ENCODE assay signal across 8 mouse cellular contexts in genomic region chr17:24548921-24549617, GRCm38 (mm10). TPM values are rescaled to one million over a fixed set of nuclear protein-coding genes. Genes with fewer than 3 reads are reported as not detected.
A peak's percentile ranks its signal among the peaks of the same experiment; 100 is the strongest.
DNase-seq lines count a peak whose midpoint lies in the region; ATAC-seq and TF ChIP-seq lines count a peak whose summit lies in the region.

No protein-coding gene starts in this region.

- H3K9ac ChIP-seq in hindbrain, embryonic 13.5 days: peak overlapping the region; percentile 53; the same call in 1 of the 2 replicates
- peak overlapping the region; percentile 63 for H3K9ac ChIP-seq in limb, embryonic 13.5 days
- peak overlapping the region; percentile 34; the same call in 1 of the 2 replicates for H3K9ac ChIP-seq in midbrain, embryonic 12.5 days (replicated peaks)
- H3K9ac ChIP-seq in stomach, embryonic 16.5 days (ENCODE audit: low read length): peak overlapping the region; percentile 60

- peaks cover 10% of the 10 kb centered on the region for H3K27me3 ChIP-seq in erythroblast, embryonic 14.5 days (ENCODE audit: control insufficient read depth)
- peaks cover 29% of the 10 kb centered on the region for H3K27me3 ChIP-seq in hindbrain, embryonic 13.5 days
- H3K27me3 ChIP-seq in limb, embryonic 13.5 days: peaks cover 6% of the 10 kb centered on the region; the same call in 1 of the 2 replicates
- H3K27me3 ChIP-seq in midbrain, embryonic 12.5 days: peaks cover 30% of the 10 kb centered on the region
- no peaks in the 10 kb centered on the region for H3K27me3 ChIP-seq in stomach, embryonic 16.5 days (ENCODE audit: control insufficient read depth, insufficient read depth, low read length)

- intact Hi-C loops in gastrocnemius, adult 2 months (cut with DNase I): no loop called here
- intact Hi-C loops in gastrocnemius, postnatal 36 days (cut with DNase I): no loop called here

- H3K4me2 ChIP-seq in hindbrain, embryonic 13.5 days: peak overlapping the region; percentile 93
- H3K4me2 ChIP-seq in limb, embryonic 13.5 days (replicated peaks): peak overlapping the region; percentile 80
- peak overlapping the region; percentile 70 for H3K4me2 ChIP-seq in midbrain, embryonic 12.5 days (replicated peaks)
- H3K4me2 ChIP-seq in stomach, embryonic 16.5 days (ENCODE audit: low read depth, low read length): peak overlapping the region; percentile 75

- H3K4me3 ChIP-seq in gastrocnemius, adult 2 months: peak overlapping the region; percentile 78
- peak overlapping the region; percentile 85 for H3K4me3 ChIP-seq in erythroblast, embryonic 14.5 days (replicated peaks)
- H3K4me3 ChIP-seq in hindbrain, embryonic 13.5 days: peak overlapping the region; percentile 91
- H3K4me3 ChIP-seq in limb, embryonic 13.5 days: peak overlapping the region; percentile 95
- H3K4me3 ChIP-seq in midbrain, embryonic 12.5 days: peak overlapping the region; percentile 76
- H3K4me3 ChIP-seq in stomach, embryonic 16.5 days (replicated peaks; ENCODE audit: low read length): peak overlapping the region; percentile 84

- peak; percentile 8; the same call in 1 of the 2 replicates for ATAC-seq in hindbrain, embryonic 13.5 days (ENCODE audit: low FRiP score)
- ATAC-seq in limb, embryonic 13.5 days (ENCODE audit: low FRiP score, low read depth): no peak
- peak; percentile 12; the same call in 1 of the 2 replicates for ATAC-seq in midbrain, embryonic 12.5 days (ENCODE audit: low FRiP score, low read depth)
- ATAC-seq in stomach, embryonic 16.5 days (ENCODE audit: insufficient read depth, low FRiP score): no peak

- WGBS in hindbrain, embryonic 13.5 days: 5% methylated on average over 23 of the region's 23 CpGs
- 4% methylated on average over 23 of the region's 23 CpGs for WGBS in limb, embryonic 13.5 days
- 4% methylated on average over 23 of the region's 23 CpGs for WGBS in midbrain, embryonic 12.5 days
- WGBS in stomach, embryonic 16.5 days: 2% methylated on average over 23 of the region's 23 CpGs

- peak; percentile 66 for DNase-seq in gastrocnemius, adult 2 months
- DNase-seq in gastrocnemius, postnatal 36 days: no peak
- peak; percentile 69 for DNase-seq in adrenal gland, postnatal 25 days

- peaks cover 40% of the 10 kb centered on the region for H3K4me1 ChIP-seq in erythroblast, embryonic 14.5 days (ENCODE audit: control insufficient read depth)
- peaks cover 42% of the 10 kb centered on the region for H3K4me1 ChIP-seq in hindbrain, embryonic 13.5 days (replicated peaks)
- H3K4me1 ChIP-seq in limb, embryonic 13.5 days: peaks cover 29% of the 10 kb centered on the region
- H3K4me1 ChIP-seq in midbrain, embryonic 12.5 days: peaks cover 32% of the 10 kb centered on the region
- H3K4me1 ChIP-seq in stomach, embryonic 16.5 days (ENCODE audit: control insufficient read depth, insufficient read depth, low read length): peaks cover 29% of the 10 kb centered on the region

- H3K36me3 ChIP-seq in erythroblast, embryonic 14.5 days (ENCODE audit: control insufficient read depth): no peaks in the 10 kb centered on the region
- H3K36me3 ChIP-seq in hindbrain, embryonic 13.5 days: no peaks in the 10 kb centered on the region
- H3K36me3 ChIP-seq in limb, embryonic 13.5 days: no peaks in the 10 kb centered on the region
- H3K36me3 ChIP-seq in midbrain, embryonic 12.5 days: no peaks in the 10 kb centered on the region
- H3K36me3 ChIP-seq in stomach, embryonic 16.5 days (ENCODE audit: control insufficient read depth, insufficient read depth, low read length): no peaks in the 10 kb centered on the region

- no peak for TF ChIP-seq CTCF in gastrocnemius, adult 2 months (IDR thresholded peaks at IDR 0.05)

- H3K27ac ChIP-seq in gastrocnemius, adult 2 months: peak overlapping the region; percentile 94
- peak overlapping the region; percentile 72 for H3K27ac ChIP-seq in hindbrain, embryonic 13.5 days
- peak overlapping the region; percentile 77; the same call in 1 of the 2 replicates for H3K27ac ChIP-seq in limb, embryonic 13.5 days
- H3K27ac ChIP-seq in midbrain, embryonic 12.5 days (replicated peaks): peak overlapping the region; percentile 97
- peak overlapping the region; percentile 73 for H3K27ac ChIP-seq in stomach, embryonic 16.5 days (ENCODE audit: low read length)

- no peaks in the 10 kb centered on the region for H3K9me3 ChIP-seq in erythroblast, embryonic 14.5 days (ENCODE audit: control insufficient read depth, low read length)
- no peaks in the 10 kb centered on the region for H3K9me3 ChIP-seq in hindbrain, embryonic 13.5 days
- no peaks in the 10 kb centered on the region for H3K9me3 ChIP-seq in limb, embryonic 13.5 days
- no peaks in the 10 kb centered on the region for H3K9me3 ChIP-seq in midbrain, embryonic 12.5 days
- H3K9me3 ChIP-seq in stomach, embryonic 16.5 days (replicated peaks; ENCODE audit: control insufficient read depth, low read length): no peaks in the 10 kb centered on the region

RNA-seq across cellular contexts. Expression of gene Pkd1, which starts 0.6 kb away (rescaled TPM):
- total RNA-seq in gastrocnemius, adult 2 months (2021): 10 to 100 TPM; 18.3 to 25.0 TPM
- 10 to 100 TPM; 19.8 to 20.3 TPM for total RNA-seq in gastrocnemius, postnatal 36 days (2021)
- 45.2 and 65.8 TPM in 2 replicates for total RNA-seq in adrenal gland, postnatal 25 days (2021)
- polyA plus RNA-seq in erythroblast, embryonic 14.5 days (2012): 0.14 and 0.21 TPM in 2 replicates
- 20.1 and 21.6 TPM in 2 replicates for polyA plus RNA-seq in hindbrain, embryonic 13.5 days (2015; fragmentation: Nextera tagmentation; extraction: Ambion mirVana)
- 22.3 and 36.6 TPM in 2 replicates for polyA plus RNA-seq in limb, embryonic 13.5 days (2015; fragmentation: Nextera tagmentation; extraction: Ambion mirVana)
- 25.1 and 27.1 TPM in 2 replicates for polyA plus RNA-seq in midbrain, embryonic 12.5 days (2016; fragmentation: Nextera tagmentation; extraction: Ambion mirVana)
- 21.7 and 22.2 TPM in 2 replicates for polyA plus RNA-seq in stomach, embryonic 16.5 days (2015; fragmentation: Nextera tagmentation; extraction: Ambion mirVana)

RNA-seq across cellular contexts. Expression of gene Rab26, which starts 15.1 kb away (rescaled TPM):
- not detected for total RNA-seq in gastrocnemius, adult 2 months (2021)
- under 1 TPM in 1 of 2 experiments, not detected in 1; 0.20 TPM for total RNA-seq in gastrocnemius, postnatal 36 days (2021)
- 1.3 and 1.4 TPM in 2 replicates for total RNA-seq in adrenal gland, postnatal 25 days (2021)
- polyA plus RNA-seq in erythroblast, embryonic 14.5 days (2012): 0.09 TPM in 1 of 2 replicates, not detected in the other
- polyA plus RNA-seq in hindbrain, embryonic 13.5 days (2015; fragmentation: Nextera tagmentation; extraction: Ambion mirVana): 2.8 and 3.1 TPM in 2 replicates
- 3.4 TPM in 2 replicates for polyA plus RNA-seq in limb, embryonic 13.5 days (2015; fragmentation: Nextera tagmentation; extraction: Ambion mirVana)
- polyA plus RNA-seq in midbrain, embryonic 12.5 days (2016; fragmentation: Nextera tagmentation; extraction: Ambion mirVana): 1.9 and 2.2 TPM in 2 replicates
- 7.9 and 9.4 TPM in 2 replicates for polyA plus RNA-seq in stomach, embryonic 16.5 days (2015; fragmentation: Nextera tagmentation; extraction: Ambion mirVana)

RNA-seq across cellular contexts. Expression of gene Traf7, which starts 21.3 kb away (rescaled TPM):
- total RNA-seq in gastrocnemius, adult 2 months (2021): 10 to 100 TPM; 27.3 to 35.2 TPM
- total RNA-seq in gastrocnemius, postnatal 36 days (2021): 10 to 100 TPM; 23.7 to 30.2 TPM
- 105 and 133 TPM in 2 replicates for total RNA-seq in adrenal gland, postnatal 25 days (2021)
- polyA plus RNA-seq in erythroblast, embryonic 14.5 days (2012): 11.3 and 12.7 TPM in 2 replicates
- polyA plus RNA-seq in hindbrain, embryonic 13.5 days (2015; fragmentation: Nextera tagmentation; extraction: Ambion mirVana): 86.0 and 89.9 TPM in 2 replicates
- 96.2 and 103 TPM in 2 replicates for polyA plus RNA-seq in limb, embryonic 13.5 days (2015; fragmentation: Nextera tagmentation; extraction: Ambion mirVana)
- polyA plus RNA-seq in midbrain, embryonic 12.5 days (2016; fragmentation: Nextera tagmentation; extraction: Ambion mirVana): 92.4 and 94.9 TPM in 2 replicates
- 80.6 and 104 TPM in 2 replicates for polyA plus RNA-seq in stomach, embryonic 16.5 days (2015; fragmentation: Nextera tagmentation; extraction: Ambion mirVana)

Comparison
In these comparisons a context has a peak if more than half of its experiments do, and no peak if none do; other contexts are left out.
1. DNase-seq: peak in gastrocnemius, adult 2 months (single experiment) and adrenal gland, postnatal 25 days (single experiment); none in gastrocnemius, postnatal 36 days (0 of 2).
2. ATAC-seq: peak in hindbrain, embryonic 13.5 days (single experiment) and midbrain, embryonic 12.5 days (single experiment); none in limb, embryonic 13.5 days (single experiment) and stomach, embryonic 16.5 days (single experiment).
3. RNA of gene Pkd1, which starts 0.6 kb away (polyA plus RNA-seq): 22.3 to 36.6 TPM in limb, embryonic 13.5 days, 25.1 to 27.1 TPM in midbrain, embryonic 12.5 days, 21.7 to 22.2 TPM in stomach, embryonic 16.5 days and 20.1 to 21.6 TPM in hindbrain, embryonic 13.5 days; 0.14 to 0.21 TPM in erythroblast, embryonic 14.5 days; every median in the first group is over 10 times any median in the second.
4. Peak in every context shown above with its lines, with median percentiles within 50 percentile points of each other: H3K27ac ChIP-seq, H3K4me3 ChIP-seq, H3K4me2 ChIP-seq and H3K9ac ChIP-seq.